Mouse (Mus musculus): Measurements from ENCODE around the gene Sost.

DNA sequence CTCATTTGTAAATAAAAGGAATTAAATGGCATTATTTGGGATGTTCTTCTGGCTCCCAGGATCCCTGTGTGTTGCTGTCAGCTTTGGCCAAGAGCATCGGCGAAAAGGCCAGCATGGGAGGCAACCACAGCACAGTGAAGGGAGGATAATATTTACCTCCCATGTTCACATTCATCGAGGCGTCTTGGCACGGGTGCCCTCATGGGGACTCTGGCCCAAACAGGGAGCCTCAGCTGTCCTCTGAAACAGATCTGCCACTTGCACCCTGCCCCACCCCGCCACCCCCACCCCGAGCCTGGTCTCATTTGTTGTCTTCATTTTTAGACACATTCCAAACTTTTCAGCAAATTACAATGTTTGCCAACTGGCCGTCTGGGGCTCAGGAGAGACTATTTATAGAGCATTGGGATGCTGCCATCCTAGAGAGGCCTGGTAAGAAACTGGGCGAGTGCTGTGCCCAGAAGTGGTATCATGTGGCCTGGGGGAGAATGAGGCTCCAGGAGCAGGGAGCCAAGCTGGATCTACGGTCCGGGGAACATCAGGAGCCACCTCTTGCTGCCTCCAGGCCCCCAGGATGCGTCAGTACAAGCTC lies 45.4 kb downstream of the Sost start:
- no peak for TF ChIP-seq CTCF (IDR thresholded peaks at IDR 0.05; ENCODE audit: low read depth)
- no peak for TF ChIP-seq EP300 (optimal IDR thresholded peaks at IDR 0.05)

All from stomach, postnatal 0 days (tissue).